Mouse (Mus musculus): ENCODE measurements around the gene Lrpprc.
"Not testable (repeated sequence)": the region's sequence is repeated elsewhere in the genome, so short reads cannot be mapped to it uniquely, and the experiment has no call there.

Gene Lrpprc

GRCm38 (mm10) chr17:84790447-84791098 is at the start of gene Lrpprc:
Gene Lrpprc (minus strand): TSS chr17:84790789.
- peak; percentile 77 to 94 for DNase-seq (ENCODE audit: low spot score in 2 of 2)

GRCm38 (mm10) chr17:84837780-84838179 is 47.2 kb upstream of the Lrpprc start:
- peak; percentile 10 to 84 for DNase-seq (ENCODE audit: low spot score in 2 of 2)

- no peak for DNase-seq (ENCODE audit: low spot score in 2 of 2)
Measured at GRCm38 (mm10) chr17:84835249-84835648, 44.7 kb upstream of the Lrpprc start.

- DNase-seq (ENCODE audit: low spot score in 2 of 2) = no peak
Measured at GRCm38 (mm10) chr17:84832346-84832745, 41.8 kb upstream of the Lrpprc start.

GRCm38 (mm10) chr17:84828301-84828700 is 37.7 kb upstream of the Lrpprc start:
- DNase-seq (ENCODE audit: low spot score in 2 of 2) = no peak

- no peak for DNase-seq (ENCODE audit: low spot score in 2 of 2)
Measured at GRCm38 (mm10) chr17:84820603-84821002, 30.0 kb upstream of the Lrpprc start.

GRCm38 (mm10) chr17:84818390-84818789 is 27.8 kb upstream of the Lrpprc start:
- no peak for DNase-seq (ENCODE audit: low spot score in 2 of 2)

GRCm38 (mm10) chr17:84816014-84816461 is 25.4 kb upstream of the Lrpprc start:
- DNase-seq (ENCODE audit: low spot score in 2 of 2) = no peak

- DNase-seq (ENCODE audit: low spot score in 2 of 2) = no peak
Measured at GRCm38 (mm10) chr17:84814905-84815304, 24.3 kb upstream of the Lrpprc start.

- DNase-seq (ENCODE audit: low spot score in 2 of 2) = not testable (repeated sequence)
Measured at GRCm38 (mm10) chr17:84814192-84814591, 23.6 kb upstream of the Lrpprc start.

- DNase-seq (ENCODE audit: low spot score in 2 of 2) = no peak
Measured at GRCm38 (mm10) chr17:84792006-84792405, 1.4 kb upstream of the Lrpprc start.

GRCm38 (mm10) chr17:84791156-84791555 is 567 bp upstream of the Lrpprc start:
- no peak for DNase-seq (ENCODE audit: low spot score in 2 of 2)

GRCm38 (mm10) chr17:84790043-84790442 is 546 bp downstream of the Lrpprc start:
- DNase-seq (ENCODE audit: low spot score in 2 of 2) = no peak

- no peak for DNase-seq (ENCODE audit: low spot score in 2 of 2)
Measured at GRCm38 (mm10) chr17:84788376-84789125, 2.0 kb downstream of the Lrpprc start.

- DNase-seq (ENCODE audit: low spot score in 2 of 2) = no peak
Measured at GRCm38 (mm10) chr17:84787477-84787876, 3.1 kb downstream of the Lrpprc start.

GRCm38 (mm10) chr17:84786911-84787310 is 3.7 kb downstream of the Lrpprc start:
- no peak for DNase-seq (ENCODE audit: low spot score in 2 of 2)

GRCm38 (mm10) chr17:84785176-84785575 is 5.4 kb downstream of the Lrpprc start:
- no peak for DNase-seq (ENCODE audit: low spot score in 2 of 2)

- no peak for DNase-seq (ENCODE audit: low spot score in 2 of 2)
Measured at GRCm38 (mm10) chr17:84783491-84783890, 7.1 kb downstream of the Lrpprc start.

- DNase-seq (ENCODE audit: low spot score in 2 of 2) = no peak
Measured at GRCm38 (mm10) chr17:84780321-84780720, 10.3 kb downstream of the Lrpprc start.

GRCm38 (mm10) chr17:84778477-84778978 is 12.1 kb downstream of the Lrpprc start:
- no peak for DNase-seq (ENCODE audit: low spot score in 2 of 2)

- no peak for DNase-seq (ENCODE audit: low spot score in 2 of 2)
Measured at GRCm38 (mm10) chr17:84776362-84777000, 14.1 kb downstream of the Lrpprc start.

- no peak for DNase-seq (ENCODE audit: low spot score in 2 of 2)
Measured at GRCm38 (mm10) chr17:84775291-84775690, 15.3 kb downstream of the Lrpprc start.

Measured in left cerebral cortex, adult 9 months (tissue).